Mouse (Mus musculus) lung, postnatal 0 days (tissue): Measurements from ENCODE around the gene Jdp2. TPM values are rescaled to one million over a fixed set of nuclear protein-coding genes. Genes with fewer than 3 reads are reported as not detected.
A peak's percentile ranks its signal among the peaks of the same experiment; 100 is the strongest.

Experiments used
- ATAC-seq: fragments of 200-750 bp; cut with Nextera tagmentation; 2 replicates; pipeline ENCODE4 v1.8.0; 2017; ENCODE audit warnings: moderate library complexity
- DNase-seq: peaks from one replicate; pipeline ENCODE4 v3.0.0-alpha.2; 2016; ENCODE audit warnings: low spot score
- H3K27ac ChIP-seq: fragments of 300-500 bp; sonication (generic); 2 replicates; pipeline ENCODE4 v1.5.1; 2014; ENCODE audit warnings: antibody characterized with exemption, mild to moderate bottlenecking, low read length, mixed read lengths
- H3K27me3 ChIP-seq: fragments of 300-500 bp; sonication (generic); replicated peaks from 2 replicates; pipeline ENCODE4 v1.6.1; 2014; ENCODE audit warnings: low read length, mixed read lengths; ENCODE audit not compliant: insufficient read depth
- H3K36me3 ChIP-seq: fragments of 300-500 bp; sonication (generic); 2 replicates; pipeline ENCODE4 v1.6.1; 2014; ENCODE audit warnings: low read length, mixed read lengths; ENCODE audit not compliant: insufficient read depth
- H3K4me1 ChIP-seq: fragments of 300-500 bp; sonication (generic); 2 replicates; pipeline ENCODE4 v1.6.1; 2014; ENCODE audit warnings: antibody characterized with exemption, low read depth, low read length, mixed read lengths; ENCODE audit not compliant: insufficient read depth
- H3K4me2 ChIP-seq: fragments of 300-500 bp; sonication (generic); replicated peaks from 2 replicates; pipeline ENCODE4 v1.6.1; 2014; ENCODE audit warnings: low read depth, mild to moderate bottlenecking, low read length, moderate library complexity, mixed read lengths
- H3K4me3 ChIP-seq: fragments of 300-500 bp; sonication (generic); 2 replicates; pipeline ENCODE4 v1.5.1; 2014; ENCODE audit warnings: low read depth, low read length
- H3K9ac ChIP-seq: fragments of 300-500 bp; sonication (generic); replicated peaks from 2 replicates; pipeline ENCODE4 v1.6.1; 2014; ENCODE audit warnings: low read depth, mild to moderate bottlenecking
- H3K9me3 ChIP-seq: fragments of 300-500 bp; sonication (generic); 2 replicates; pipeline ENCODE4 v1.6.1; 2016; ENCODE audit warnings: low read length, mixed read lengths
- CTCF ChIP-seq: IDR thresholded peaks from 2 replicates; pipeline ENCODE4 v1.5.1; 2016; ENCODE audit warnings: antibody characterized with exemption, mild to moderate bottlenecking
- EP300 ChIP-seq: IDR thresholded peaks from 2 replicates; pipeline ENCODE4 v1.6.1; 2016; ENCODE audit warnings: antibody characterized with exemption, mild to moderate bottlenecking, control low read depth
- WGBS: fragments of 180-500 bp; shearing (Covaris S2); extraction: QIAGEN DNeasy Blood & Tissue Kit; methylation state at CpG from one replicate; pipeline ENCODE4 v1.1.7; 2014; 5-methylcytosine and 5-hydroxymethylcytosine counted together
- polyA plus RNA-seq: library from polyadenylated mRNA; unstranded; fragments of >200 nt; fragmentation: Nextera tagmentation; extraction: Ambion mirVana; gene quantifications from 2 replicates; pipeline ENCODE4 v1.2.1, GENCODE M21; 2015

Jdp2 gene
- polyA plus RNA-seq, 1 experiment from 2014 or later, result 1.4 TPM

- Histone ChIP-seq H3K9me3 (no peaks in the 10 kb centered on the region), H3K9ac (no peak overlapping the region), H3K4me2 (no peak overlapping the region), H3K4me1 (no peaks in the 10 kb centered on the region; the same call in 1 of the 2 replicates), H3K27ac (no peak overlapping the region), H3K27me3 (no peaks in the 10 kb centered on the region), H3K4me3 (no peak overlapping the region), H3K36me3 (no peaks in the 10 kb centered on the region)
- ATAC-seq, result no peak
- TF ChIP-seq EP300, result no peak
- peak; percentile 34 for TF ChIP-seq CTCF
- no peak for DNase-seq
- 35% methylated on average over 2 of the region's 2 CpGs for WGBS
These were observed 83.5 kb downstream of the Jdp2 start for GRCm38 (mm10) chr12:85682328-85682727.

GRCm38 (mm10) chr12:85684411-85685275 is 85.8 kb downstream of the Jdp2 start:
- Histone ChIP-seq H3K27ac (peak overlapping the region; percentile 89), H3K4me1 (no peaks in the 10 kb centered on the region; the same call in 1 of the 2 replicates), H3K36me3 (no peaks in the 10 kb centered on the region), H3K27me3 (no peaks in the 10 kb centered on the region), H3K4me2 (no peak overlapping the region), H3K4me3 (no peak overlapping the region), H3K9ac (no peak overlapping the region), H3K9me3 (no peaks in the 10 kb centered on the region)
- no peak for TF ChIP-seq CTCF
- TF ChIP-seq EP300, result peak; percentile 95
- 45% methylated on average over 16 of the region's 16 CpGs for WGBS
- peak; percentile 85 for DNase-seq
- peak; percentile 90 for ATAC-seq

GRCm38 (mm10) chr12:85686466-85687216 is 87.8 kb downstream of the Jdp2 start, which contains the start of gene Batf:
TSS of gene Batf (plus strand) at chr12:85686669.
- DNase-seq, result peak; percentile 44
- Histone ChIP-seq H3K36me3 (no peaks in the 10 kb centered on the region), H3K4me3 (peak within 1 kb of the TSS; percentile 21; the same call in 1 of the 2 replicates), H3K4me2 (peak within 1 kb of the TSS; percentile 52), H3K4me1 (no peaks in the 10 kb centered on the region; the same call in 1 of the 2 replicates), H3K9ac (peak within 1 kb of the TSS; percentile 23; the same call in 1 of the 2 replicates), H3K27me3 (no peaks in the 10 kb centered on the region), H3K9me3 (no peaks in the 10 kb centered on the region), H3K27ac (peak within 1 kb of the TSS; percentile 2)
- 24% methylated on average over 21 of the region's 22 CpGs for WGBS
- no peak for TF ChIP-seq CTCF
- TF ChIP-seq EP300, result no peak
- ATAC-seq, result no peak

- peak; percentile 69 for DNase-seq
- Histone ChIP-seq H3K27me3 (no peaks in the 10 kb centered on the region), H3K27ac (peak overlapping the region; percentile 2), H3K9ac (no peak overlapping the region), H3K4me2 (peak overlapping the region; percentile 52), H3K4me1 (no peaks in the 10 kb centered on the region; the same call in 1 of the 2 replicates), H3K4me3 (peak overlapping the region; percentile 21; the same call in 1 of the 2 replicates), H3K9me3 (no peaks in the 10 kb centered on the region), H3K36me3 (no peaks in the 10 kb centered on the region)
- TF ChIP-seq EP300, result no peak
- no peak for TF ChIP-seq CTCF
- ATAC-seq, result no peak
- WGBS, result 54% methylated on average over 7 of the region's 7 CpGs
These were observed 88.3 kb downstream of the Jdp2 start for GRCm38 (mm10) chr12:85687217-85687533.

GRCm38 (mm10) chr12:85687846-85688245 is 89.0 kb downstream of the Jdp2 start:
- Histone ChIP-seq H3K27ac (no peak overlapping the region), H3K36me3 (no peaks in the 10 kb centered on the region), H3K9me3 (no peaks in the 10 kb centered on the region), H3K9ac (no peak overlapping the region), H3K27me3 (no peaks in the 10 kb centered on the region), H3K4me1 (no peaks in the 10 kb centered on the region; the same call in 1 of the 2 replicates), H3K4me2 (no peak overlapping the region), H3K4me3 (no peak overlapping the region)
- TF ChIP-seq CTCF, result peak; percentile 50
- no peak for TF ChIP-seq EP300
- ATAC-seq (no peak), DNase-seq (no peak)
- WGBS, result 62% methylated on average over 6 of the region's 6 CpGs

Other genes with a start within 250 kb of the Jdp2 start
- 329 and 354 TPM in 2 replicates for gene Tmed10, start 224.2 kb upstream of the Jdp2 start, polyA plus RNA-seq
- 30.8 and 33.8 TPM in 2 replicates for gene Fos, start 125.1 kb upstream of the Jdp2 start, polyA plus RNA-seq
- gene Batf, start 87.6 kb downstream of the Jdp2 start, polyA plus RNA-seq, result 27.9 and 28.6 TPM in 2 replicates
- gene Flvcr2, start 147.5 kb downstream of the Jdp2 start, polyA plus RNA-seq, result 23.3 and 26.8 TPM in 2 replicates
- gene Erg28, start 225.5 kb downstream of the Jdp2 start, polyA plus RNA-seq, result 76.5 and 80.8 TPM in 2 replicates
- gene Ttll5, start 225.6 kb downstream of the Jdp2 start, polyA plus RNA-seq, result 4.9 and 6.4 TPM in 2 replicates